Mouse (Mus musculus) small intestine, adult 2 months (tissue): ENCODE measurements around the gene Zfp948.

Experiments used
- CTCF ChIP-seq: fragments of 200-500 bp; IDR thresholded peaks from 2 replicates; pipeline ENCODE4 v1.5.1; 2012; ENCODE audit warnings: low read depth, mild to moderate bottlenecking, control low read depth, inconsistent platforms, low read length, moderate library complexity, mixed read lengths; ENCODE audit not compliant: insufficient replicate concordance, insufficient read length; ENCODE audit errors: extremely low read depth
- POLR2A ChIP-seq: fragments of 200-500 bp; IDR thresholded peaks from 2 replicates; pipeline ENCODE4 v1.6.1; 2012; ENCODE audit warnings: low read depth, mild to moderate bottlenecking, control low read depth, inconsistent platforms, low read length, moderate library complexity

- peak; percentile 26; the same call in 1 of the 2 replicates for TF ChIP-seq CTCF
- no peak; the same call in 1 of the 2 replicates for TF ChIP-seq POLR2A
Observed at GRCm38 (mm10) chr17:21566728-21567349, at the start of gene Zfp948.
